Mouse (Mus musculus) cerebellum, postnatal 10 days (tissue): Measurements from ENCODE around the gene Rnf4.

Experiments
- DNase-seq, 2 experiments: peaks; one replicate each; pipeline ENCODE4 v3.0.0; 2021; ENCODE audit warnings: mixed read lengths in 2 of 2

The Rnf4 gene

DNA sequence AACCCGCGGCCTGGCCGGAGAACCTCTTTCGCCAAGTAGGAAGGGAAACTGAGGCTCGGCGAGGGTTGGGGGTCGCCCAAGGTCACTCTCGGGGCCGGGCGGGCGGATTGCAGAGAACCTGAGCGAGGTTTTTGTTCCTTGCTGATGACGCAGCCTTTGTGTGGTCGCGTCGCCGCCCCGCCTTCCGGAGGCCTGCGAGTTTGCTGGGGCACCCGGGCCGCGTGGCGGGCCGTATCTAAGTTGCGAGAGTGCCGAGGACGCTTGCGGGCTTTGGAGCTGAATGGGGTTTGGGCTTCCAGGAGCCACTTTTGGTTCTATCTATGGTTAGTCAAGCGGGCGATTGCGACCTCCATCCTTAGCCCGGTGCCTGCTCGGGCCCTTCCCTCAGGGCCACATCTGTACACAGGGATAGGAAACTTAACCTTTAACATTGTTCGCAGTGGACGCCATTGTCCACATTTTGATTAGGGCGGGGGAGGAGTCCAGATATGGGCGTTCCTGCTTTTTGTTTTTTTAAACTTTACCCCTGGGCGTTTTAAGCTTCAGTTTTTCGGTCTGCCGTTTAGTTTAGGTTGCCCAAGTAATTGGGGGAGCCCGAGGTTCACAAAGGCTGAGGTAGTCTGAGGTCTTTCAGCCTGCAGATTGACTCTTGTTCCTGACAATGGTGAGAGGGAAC, 824 bp downstream of the Rnf4 start:
- DNase-seq = peak; percentile 41 to 60

DNA sequence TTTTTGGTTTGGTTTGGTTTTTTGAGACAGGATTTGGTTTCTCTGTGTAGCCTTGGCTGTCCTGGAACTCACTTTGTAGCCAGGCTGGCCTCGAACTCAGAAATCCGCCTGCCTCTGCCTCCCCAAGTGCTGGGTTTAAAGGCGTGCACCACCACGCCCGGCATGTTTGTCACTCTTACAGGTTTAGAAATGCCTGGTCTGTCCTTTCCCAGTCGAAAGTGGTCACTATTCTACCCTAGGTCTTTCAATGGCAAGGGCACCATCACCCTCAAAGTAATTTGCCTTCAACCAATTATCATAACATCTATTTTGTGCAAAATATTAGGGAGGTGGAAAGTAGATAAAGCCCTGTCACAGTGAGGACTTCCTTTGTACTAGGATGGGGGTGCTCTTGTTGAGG, 4.2 kb downstream of the Rnf4 start:
- DNase-seq = no peak

DNA sequence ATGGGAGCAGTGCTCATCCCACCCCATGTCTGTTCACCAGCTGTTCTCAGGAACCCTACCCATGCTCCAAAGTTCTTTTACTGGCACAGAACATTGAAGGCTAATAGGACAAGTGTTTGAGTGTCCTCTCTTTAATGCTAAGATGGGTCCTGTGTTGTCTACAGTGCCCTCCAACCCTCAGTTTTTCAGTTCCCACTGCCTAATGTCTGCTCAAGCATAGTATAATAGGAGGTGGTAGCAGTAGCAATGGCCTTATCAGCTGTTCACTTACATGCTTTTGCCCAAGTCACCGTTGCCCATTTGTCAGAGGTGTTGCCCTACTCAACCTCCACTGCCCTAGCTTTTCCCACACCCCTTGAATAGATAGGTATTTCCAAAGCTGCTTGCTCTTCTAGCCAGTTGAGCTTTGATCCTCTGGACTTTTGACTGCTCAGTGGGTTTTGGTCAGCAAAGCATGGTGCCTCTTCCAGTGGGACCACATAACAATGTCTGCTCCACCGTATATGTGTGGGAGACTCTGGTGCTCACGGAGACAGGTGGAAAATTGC, 16.1 kb downstream of the Rnf4 start:
- DNase-seq = no peak

DNA sequence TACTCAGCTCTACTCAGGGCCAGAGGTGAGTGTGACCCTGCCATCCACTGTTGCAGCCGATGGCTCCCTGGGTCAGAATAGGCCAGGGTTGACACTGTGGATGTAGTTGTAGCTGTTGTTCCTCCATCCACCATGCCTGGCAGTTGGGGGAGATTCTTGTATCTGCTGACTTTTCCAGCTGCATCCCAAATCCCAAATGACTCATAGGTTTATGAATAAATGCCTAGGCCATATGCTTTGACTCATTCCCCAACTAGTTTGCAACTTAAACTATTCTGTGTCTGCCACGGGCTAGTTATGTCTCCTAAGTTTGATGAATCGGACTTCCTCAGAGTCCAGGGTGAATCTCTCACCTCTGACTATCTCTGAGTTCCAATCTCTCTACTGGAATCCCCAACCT, 24.2 kb downstream of the Rnf4 start:
- no peak for DNase-seq

DNA sequence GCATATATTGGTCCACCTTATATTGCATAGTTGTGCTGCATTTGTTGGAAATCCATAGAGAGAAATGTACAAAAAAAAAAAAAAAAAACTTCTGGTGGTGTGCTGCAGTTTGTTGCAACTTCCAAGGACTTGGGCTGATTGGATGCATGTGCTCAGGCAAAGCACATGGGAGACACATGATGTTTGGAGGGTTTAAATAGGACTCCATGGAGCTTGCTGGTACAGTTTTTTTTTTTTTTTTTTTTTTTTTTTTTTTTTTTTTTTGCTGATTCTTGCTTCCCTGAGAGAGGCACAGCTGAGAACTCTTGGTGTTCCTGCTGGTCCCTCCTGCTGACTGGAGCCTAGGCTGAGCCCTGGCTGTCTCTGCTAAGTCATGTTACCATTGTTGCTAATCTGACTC, 27.0 kb downstream of the Rnf4 start:
- DNase-seq = no peak

DNA sequence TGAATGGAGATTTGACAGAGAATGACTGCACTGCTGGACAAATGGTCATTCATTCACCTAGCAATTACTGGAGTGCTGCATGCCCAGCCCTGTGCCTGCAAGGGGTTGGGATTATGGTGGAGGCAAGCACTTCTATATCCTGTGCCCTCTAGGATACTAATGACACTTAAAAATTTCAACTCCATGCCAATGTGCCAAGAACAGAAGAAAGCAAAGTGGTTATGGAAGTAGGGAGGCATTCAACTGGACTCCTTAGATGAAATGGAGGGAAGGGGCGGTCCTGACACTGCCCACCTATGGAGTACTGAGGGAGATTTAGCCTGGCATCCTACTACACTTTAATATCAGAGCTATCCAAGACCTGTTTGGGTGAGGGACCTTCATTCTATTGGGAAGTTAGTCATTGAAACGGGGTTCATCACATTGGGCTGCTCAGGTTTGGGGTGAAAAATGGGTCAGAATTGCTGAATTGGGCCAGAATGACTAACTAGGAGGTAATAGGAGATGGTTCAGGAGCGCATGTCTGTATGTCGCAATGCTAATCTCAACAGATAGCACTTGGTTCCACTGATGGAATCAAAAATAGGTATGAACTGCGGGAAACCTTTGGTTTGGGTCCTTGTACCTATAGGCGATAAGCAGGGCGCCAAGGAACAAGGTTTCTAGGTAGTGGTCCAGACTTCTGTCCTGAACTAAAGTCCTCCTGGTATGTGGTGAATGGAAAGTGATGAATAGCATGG, 32.6 kb downstream of the Rnf4 start:
- no peak for DNase-seq

DNA sequence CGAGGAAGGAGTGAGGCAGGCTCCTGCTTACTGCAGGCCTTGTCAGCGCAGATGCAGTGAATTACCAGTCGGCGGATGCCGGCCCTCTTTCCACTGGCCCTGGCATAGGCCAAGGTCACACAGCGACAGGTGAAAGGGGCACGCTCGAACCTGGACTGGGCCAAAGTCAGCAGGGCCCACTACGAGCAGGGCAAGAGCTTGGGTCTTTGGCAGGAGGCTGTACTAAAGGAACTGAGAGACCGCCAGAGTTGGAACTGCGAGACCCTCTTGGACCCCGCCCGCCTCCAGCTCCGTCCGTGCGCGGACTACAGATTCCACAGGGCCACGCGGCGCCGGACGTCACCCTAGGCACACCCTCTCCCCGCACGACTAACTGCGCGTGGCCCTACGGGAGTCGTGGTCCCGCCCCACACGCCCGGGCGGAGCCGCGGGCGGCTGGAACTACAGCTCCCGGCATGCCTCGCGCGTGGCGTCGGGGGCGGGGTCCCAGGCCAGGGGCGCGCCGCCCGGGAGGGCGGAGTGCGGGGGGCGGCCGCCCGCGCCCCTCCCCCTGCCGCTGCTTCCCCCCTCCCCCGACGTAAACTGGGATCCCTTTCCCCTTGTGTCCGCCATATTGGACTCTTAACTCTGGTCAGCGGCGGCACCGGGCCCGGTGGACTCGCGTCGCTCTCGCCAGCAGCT, 33.4 kb downstream of the Rnf4 start, which contains the start of gene Fam193a:
Fam193a (plus strand) TSS at position 593 of the 681 bp plus-strand sequence.
- DNase-seq = peak; percentile 98 to 99

DNA sequence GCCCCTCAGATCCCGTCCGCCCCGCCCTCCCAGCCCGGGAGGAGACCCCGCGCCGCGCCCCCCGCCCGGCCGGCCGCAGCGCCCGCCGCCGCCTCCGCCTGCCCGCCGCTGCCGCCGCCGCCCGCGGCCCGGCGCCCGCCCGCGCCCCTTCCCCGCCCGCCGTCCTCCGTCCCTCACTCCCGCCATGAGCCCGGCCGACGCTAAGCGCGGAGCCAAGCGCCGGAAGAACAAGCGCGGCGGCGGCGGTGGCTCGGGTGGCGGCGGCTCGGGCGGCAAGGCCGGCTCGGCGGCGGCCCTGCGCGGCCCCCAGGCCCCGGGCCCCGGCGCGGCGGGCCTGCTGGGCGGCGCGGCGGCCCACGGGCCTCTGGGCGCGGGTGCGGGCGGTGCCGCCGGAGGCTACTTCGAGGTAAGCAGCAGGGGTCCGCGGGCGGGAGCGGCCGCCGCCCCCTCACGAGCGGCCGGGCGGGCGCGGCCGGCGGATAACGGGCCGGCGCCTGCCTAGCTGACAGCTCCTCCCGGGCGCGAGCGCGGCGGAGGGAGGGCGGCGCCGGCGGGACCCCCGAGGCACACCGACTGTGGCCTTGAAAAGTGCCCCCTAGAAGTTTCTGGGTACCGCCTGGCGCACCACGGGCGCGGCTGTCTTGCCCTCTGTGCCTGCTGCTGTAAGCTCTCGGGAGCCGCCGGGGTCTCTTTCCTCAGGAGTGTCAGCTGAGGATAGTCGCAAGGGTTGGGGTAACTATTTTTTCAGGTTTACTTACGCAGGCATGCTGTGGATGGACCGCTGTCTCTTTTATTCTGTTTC, 34.1 kb downstream of the Rnf4 start:
- DNase-seq = peak; percentile 71 to 72

DNA sequence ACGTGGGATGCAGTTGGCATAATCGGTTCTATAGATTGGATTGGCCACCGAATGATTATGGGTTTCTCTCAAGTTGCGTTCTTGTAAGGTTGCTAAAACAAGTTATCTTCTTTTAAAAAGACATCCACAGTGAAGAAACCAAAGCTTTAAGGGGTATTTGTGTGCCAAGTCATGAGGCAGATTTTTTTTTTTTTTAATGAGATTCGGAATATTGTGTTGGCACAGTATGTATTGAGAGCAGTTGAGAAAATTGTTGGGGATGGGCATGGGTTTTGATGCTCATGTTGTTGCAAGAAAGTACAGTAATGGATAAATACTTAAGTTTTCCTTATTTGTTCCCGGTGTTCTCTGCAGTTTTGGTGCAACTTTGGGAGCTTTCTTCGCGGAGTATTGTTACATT, 34.8 kb downstream of the Rnf4 start:
- peak in 1 of 2 experiments; percentile 11 for DNase-seq

DNA sequence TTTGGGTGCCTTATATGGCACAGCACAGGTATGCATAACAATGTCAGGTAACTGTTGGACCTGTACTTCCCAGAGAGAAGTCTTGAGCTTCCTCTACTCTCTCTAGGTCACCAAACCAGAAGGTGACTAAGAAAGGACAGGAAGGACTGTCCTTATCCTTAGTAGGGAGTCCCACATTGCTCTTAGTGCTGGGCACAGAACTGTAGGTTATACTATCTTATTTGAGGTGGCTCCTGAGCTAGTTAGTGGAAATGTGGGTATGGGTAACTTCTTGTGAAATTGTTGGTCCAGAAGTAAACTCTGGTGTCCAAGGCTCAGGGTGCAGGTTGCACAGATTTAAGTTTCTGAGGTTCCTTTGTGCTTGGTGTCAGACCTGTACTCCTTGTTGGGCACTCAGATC, 36.1 kb downstream of the Rnf4 start:
- DNase-seq = no peak

DNA sequence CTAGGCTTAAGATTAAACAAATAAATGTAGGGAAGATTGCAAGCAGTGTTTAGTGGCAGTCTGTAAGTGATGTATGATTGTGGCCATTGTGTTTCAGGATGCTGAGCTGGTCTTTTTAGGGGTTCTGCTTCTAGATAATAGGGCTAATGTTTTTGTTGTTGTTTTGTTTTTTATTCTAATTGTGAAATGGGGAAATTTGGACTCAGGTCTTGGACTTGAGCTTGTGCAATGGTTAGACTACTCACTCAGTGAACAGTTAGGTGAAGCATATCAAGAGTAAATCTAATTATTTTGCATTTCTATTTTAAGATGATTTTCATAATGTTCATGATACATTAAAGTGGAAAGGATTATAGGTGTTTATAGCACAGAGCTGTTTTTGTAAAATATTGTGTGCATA, 36.5 kb downstream of the Rnf4 start:
- no peak for DNase-seq

DNA sequence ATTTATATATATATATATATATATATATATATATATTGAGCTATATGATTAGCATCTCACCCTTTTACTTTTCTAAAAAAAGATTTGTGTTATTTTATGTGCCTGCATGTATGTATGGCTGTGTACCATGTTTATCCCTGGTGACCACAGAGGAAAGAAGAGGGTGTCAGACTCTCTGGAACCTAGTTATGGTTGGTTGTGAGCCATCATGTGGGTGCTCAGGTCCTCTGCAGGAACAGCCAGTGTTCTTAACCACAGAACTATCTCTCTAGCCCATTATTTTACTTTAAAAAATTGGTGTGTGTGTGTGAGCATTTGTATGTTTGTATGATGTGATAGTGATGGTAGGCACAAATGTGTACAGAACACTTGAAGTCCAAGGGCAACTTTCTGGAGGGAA, 42.7 kb downstream of the Rnf4 start:
- no peak for DNase-seq

DNA sequence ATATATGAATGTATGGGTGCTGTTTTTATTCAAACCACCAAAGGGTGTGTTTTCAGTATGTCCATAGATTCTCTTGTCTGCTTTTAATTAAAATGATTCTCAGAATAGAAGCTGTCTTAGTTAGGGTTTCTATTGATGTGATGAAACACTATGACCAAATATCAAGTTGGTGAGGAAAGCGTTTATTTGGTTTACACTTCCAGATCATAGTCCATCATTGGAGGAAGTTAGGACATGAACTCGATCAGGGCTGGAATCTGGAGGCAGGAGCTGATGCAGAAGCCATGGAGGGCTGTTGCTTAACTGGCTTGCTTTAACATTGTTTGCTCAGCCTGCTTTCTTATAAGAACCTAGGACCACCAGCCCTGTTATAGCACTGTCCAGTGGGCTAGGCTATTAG, 45.6 kb downstream of the Rnf4 start:
- DNase-seq = no peak

DNA sequence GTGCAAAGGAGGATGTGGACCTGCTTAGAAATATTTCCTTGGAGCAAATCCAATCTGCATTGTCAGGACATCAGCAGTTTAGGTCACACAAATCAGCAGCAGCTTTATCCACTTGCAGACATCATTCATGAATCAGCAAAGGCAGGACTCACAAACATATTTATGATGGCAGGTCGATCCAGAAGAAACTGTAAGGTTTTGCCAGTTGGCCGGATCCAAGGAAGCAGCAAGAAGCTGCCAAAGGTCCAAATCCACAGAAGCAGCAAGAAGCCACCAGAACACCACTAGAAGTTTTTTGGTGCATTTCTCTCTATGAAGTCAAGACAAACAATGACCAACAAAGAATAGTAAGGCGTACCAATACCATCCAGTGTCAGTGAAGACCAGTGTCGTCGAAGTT, 49.5 kb downstream of the Rnf4 start:
- DNase-seq = peak; percentile 17

DNA sequence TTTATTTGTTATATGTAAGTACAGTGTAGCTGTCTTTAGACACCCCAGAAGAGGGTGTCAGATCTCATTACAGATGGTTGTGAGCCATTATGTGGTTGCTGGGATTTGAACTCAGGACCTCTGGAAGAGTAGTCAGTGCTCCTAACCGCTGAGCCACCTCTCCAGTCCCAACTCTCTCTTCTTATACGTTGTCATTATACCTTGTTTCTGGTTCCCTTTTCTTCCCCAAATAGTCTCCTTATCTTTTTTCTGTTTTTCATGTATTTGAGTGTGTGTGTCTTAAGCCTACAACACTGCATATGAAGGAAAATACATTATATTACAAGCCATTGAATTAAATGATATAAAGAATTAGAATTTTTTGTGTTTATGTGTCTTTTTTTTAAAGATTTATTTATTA, 50.7 kb downstream of the Rnf4 start:
- DNase-seq = no peak

DNA sequence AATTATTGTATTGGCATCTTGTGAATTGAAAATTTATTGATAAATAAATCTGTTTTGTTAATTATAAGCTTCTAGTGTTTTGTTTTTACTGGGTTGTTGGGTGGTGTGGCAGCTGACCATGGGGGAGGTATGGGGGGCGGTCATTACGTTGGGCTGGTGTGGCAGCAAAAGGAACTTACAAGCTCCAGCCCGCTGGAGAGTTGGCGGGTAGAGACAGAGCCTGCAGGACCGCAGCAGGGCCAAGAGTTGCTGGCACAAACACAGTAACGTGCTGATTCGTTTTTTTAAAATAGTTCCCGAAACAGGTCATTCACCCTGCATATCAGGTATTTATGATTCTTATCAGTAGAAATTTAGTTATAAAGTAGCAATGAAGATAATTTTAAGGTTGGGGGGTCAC, 57.2 kb downstream of the Rnf4 start:
- DNase-seq = peak in 1 of 2 experiments; percentile 13

DNA sequence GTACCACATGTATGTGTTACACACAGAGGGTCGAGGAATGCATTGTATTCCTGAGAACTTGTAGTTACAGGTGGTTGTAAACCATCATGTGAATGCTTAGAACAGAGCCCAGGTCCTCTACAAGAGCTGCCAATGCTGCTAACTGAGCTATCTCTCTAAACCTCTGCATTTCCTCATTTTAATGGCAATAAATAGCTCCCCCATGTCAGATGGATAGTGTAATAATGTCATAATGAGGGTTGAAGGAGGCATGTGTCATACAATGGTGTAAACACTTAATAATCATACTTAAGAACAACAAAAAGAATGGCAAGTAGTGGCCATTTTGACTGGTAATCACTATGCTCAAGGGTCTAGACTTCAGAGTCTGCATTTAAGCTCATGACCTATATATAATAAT, 59.3 kb downstream of the Rnf4 start:
- no peak for DNase-seq

DNA sequence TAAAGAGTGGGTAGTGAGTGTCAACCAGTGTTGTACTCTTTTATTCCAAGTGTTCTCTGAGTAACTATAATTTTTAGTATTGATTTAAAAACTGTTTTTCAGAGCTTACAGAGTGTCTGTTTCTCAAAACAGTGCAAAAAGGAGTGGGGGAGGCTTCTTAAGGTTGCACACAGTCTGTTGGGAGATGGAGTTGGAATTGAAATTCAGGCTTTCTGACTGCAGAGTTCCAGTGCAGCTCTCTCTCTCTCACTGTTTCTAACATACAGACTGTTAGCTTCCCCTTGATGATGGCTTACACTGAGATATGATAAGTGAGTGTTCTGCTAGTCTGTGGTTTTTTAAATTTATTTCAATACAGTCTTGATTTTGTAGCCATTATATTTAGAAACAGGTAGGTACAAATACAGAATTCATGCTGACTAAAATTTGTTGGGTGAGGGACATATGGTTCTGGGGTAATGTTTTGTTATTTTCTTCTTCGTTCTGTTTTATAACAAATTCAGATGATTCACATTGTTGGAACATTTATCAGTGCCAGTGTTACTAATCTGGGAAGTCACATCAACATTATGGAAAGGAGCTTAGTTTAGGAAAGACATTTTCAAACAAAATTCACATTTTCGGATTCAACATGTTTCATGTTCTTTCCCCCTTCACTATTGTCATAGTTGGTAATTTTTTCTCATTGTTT, 59.9 kb downstream of the Rnf4 start:
- DNase-seq = no peak

DNA sequence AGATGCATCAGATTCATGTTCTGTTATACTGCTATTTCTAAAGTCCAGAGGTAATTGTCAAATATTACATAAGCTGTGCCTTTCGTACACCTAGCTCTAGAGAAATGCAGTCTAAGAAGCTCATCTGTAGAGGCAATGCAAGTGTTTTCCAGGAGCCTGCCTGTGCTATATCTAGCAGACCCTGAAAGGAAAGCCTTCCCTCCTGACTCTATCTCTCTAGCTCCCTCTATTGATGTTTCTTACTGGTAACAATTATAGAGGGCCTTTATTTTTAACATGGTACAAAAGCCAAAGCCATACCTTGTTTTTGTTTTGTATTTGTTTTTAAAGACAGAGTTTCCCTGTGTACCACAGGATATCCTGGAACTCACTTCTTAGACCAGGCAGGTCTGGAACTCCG, 61.8 kb downstream of the Rnf4 start:
- DNase-seq = peak in 1 of 2 experiments; percentile 13

DNA sequence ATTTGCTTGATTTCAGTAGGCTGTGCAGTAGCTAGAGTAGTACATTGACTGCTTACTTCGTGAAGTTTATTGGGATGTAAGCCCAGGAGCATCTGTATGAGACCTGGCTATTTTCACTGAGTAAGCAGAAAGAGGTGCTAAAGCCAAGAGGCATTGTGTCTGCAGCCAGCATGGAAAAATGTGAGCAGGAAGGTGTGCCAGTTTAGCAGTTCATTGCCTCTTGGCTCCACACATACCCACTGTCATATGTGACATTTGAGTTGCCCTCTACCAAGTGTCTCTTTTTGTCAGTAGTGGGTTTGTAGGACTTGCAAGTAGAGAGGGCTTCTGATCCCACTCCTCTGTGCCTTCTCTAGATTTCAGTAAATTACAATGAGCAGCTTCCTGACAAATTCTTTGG, 62.2 kb downstream of the Rnf4 start:
- DNase-seq = peak in 1 of 2 experiments; percentile 13
